10 mouse cellular contexts compared by ENCODE assay signal in genomic region chr1:136951946-136952531, GRCm38 (mm10). TPM values are rescaled to one million over a fixed set of nuclear protein-coding genes. Genes with fewer than 3 reads are reported as not detected.
A peak's percentile ranks its signal among the peaks of the same experiment; 100 is the strongest.
DNase-seq lines count a peak whose midpoint lies in the region; ATAC-seq and TF ChIP-seq lines count a peak whose summit lies in the region.
"Had no signal": no experiment of that assay in that cellular context is flagged by ENCODE, and none has a peak within 500 bp of the region (broad histone marks: within the 10 kb centered on the region; RNA-seq: fewer than 3 reads in every experiment).

No protein-coding gene starts in this region.

- peak overlapping the region; percentile 58 for H3K4me2 ChIP-seq in lung, embryonic 16.5 days (ENCODE audit: low read depth, low read length)
- peak overlapping the region; percentile 42; the same call in 1 of the 2 replicates for H3K4me2 ChIP-seq in forebrain, postnatal 0 days (ENCODE audit: low read depth)
- H3K4me2 ChIP-seq in limb, embryonic 15.5 days = peak overlapping the region; percentile 63
- H3K4me2 ChIP-seq in stomach, embryonic 14.5 days (replicated peaks; ENCODE audit: low read depth, low read length) = peak overlapping the region; percentile 45; the same call in 1 of the 2 replicates

- H3K36me3 ChIP-seq in lung, embryonic 16.5 days (ENCODE audit: control insufficient read depth, insufficient read depth, low read length) = no peaks in the 10 kb centered on the region
- no peaks in the 10 kb centered on the region for H3K36me3 ChIP-seq in forebrain, postnatal 0 days (ENCODE audit: insufficient read depth)
- H3K36me3 ChIP-seq in limb, embryonic 15.5 days = no peaks in the 10 kb centered on the region
- no peaks in the 10 kb centered on the region for H3K36me3 ChIP-seq in stomach, embryonic 14.5 days (ENCODE audit: control insufficient read depth, insufficient read depth, low read length)

- H3K27me3 ChIP-seq in lung, embryonic 16.5 days (ENCODE audit: control insufficient read depth, insufficient read depth, low read depth, low read length) = peaks cover 82% of the 10 kb centered on the region
- peaks cover 81% of the 10 kb centered on the region for H3K27me3 ChIP-seq in forebrain, postnatal 0 days (ENCODE audit: insufficient read depth, low read length)
- peaks cover 80% of the 10 kb centered on the region for H3K27me3 ChIP-seq in limb, embryonic 15.5 days
- H3K27me3 ChIP-seq in stomach, embryonic 14.5 days (ENCODE audit: control insufficient read depth, insufficient read depth, low read length) = peaks cover 52% of the 10 kb centered on the region

- H3K9me3 ChIP-seq in lung, embryonic 16.5 days (ENCODE audit: control insufficient read depth, low read length) = no peaks in the 10 kb centered on the region
- H3K9me3 ChIP-seq in forebrain, postnatal 0 days (ENCODE audit: low read length) = no peaks in the 10 kb centered on the region
- no peaks in the 10 kb centered on the region for H3K9me3 ChIP-seq in limb, embryonic 15.5 days
- H3K9me3 ChIP-seq in stomach, embryonic 14.5 days (ENCODE audit: control insufficient read depth, low read depth, low read length) = no peaks in the 10 kb centered on the region

- H3K9ac ChIP-seq in lung, embryonic 16.5 days (ENCODE audit: low read length) = no peak overlapping the region
- no peak overlapping the region for H3K9ac ChIP-seq in forebrain, postnatal 0 days
- H3K9ac ChIP-seq in limb, embryonic 15.5 days = no peak overlapping the region
- H3K9ac ChIP-seq in stomach, embryonic 14.5 days (replicated peaks; ENCODE audit: low read depth, low read length) = no peak overlapping the region

- no peak for DNase-seq in lung, postnatal 14 days
- DNase-seq in forebrain, postnatal 0 days = no peak
- DNase-seq in gastrocnemius, postnatal 25 days = no peak
- no peak for DNase-seq in ovary, postnatal 36 days (ENCODE audit: low spot score)
- DNase-seq in urinary bladder, postnatal 10 days (ENCODE audit: low spot score) = no peak

- 4% methylated on average over 18 of the region's 21 CpGs for WGBS in lung, embryonic 16.5 days
- WGBS in forebrain, postnatal 0 days = 2% methylated on average over 17 of the region's 21 CpGs
- WGBS in limb, embryonic 15.5 days = 1% methylated on average over 21 of the region's 21 CpGs
- WGBS in stomach, embryonic 14.5 days = 5% methylated on average over 19 of the region's 21 CpGs

- no peak overlapping the region for H3K27ac ChIP-seq in lung, embryonic 16.5 days (ENCODE audit: low read length)
- no peak overlapping the region for H3K27ac ChIP-seq in forebrain, postnatal 0 days (ENCODE audit: low read depth, low read length)
- no peak overlapping the region for H3K27ac ChIP-seq in limb, embryonic 15.5 days
- no peak overlapping the region for H3K27ac ChIP-seq in stomach, embryonic 14.5 days (ENCODE audit: low read length)

- no peak for ATAC-seq in lung, embryonic 16.5 days (ENCODE audit: low read depth)
- no peak for ATAC-seq in forebrain, postnatal 0 days
- ATAC-seq in limb, embryonic 15.5 days (ENCODE audit: insufficient number of reproducible peaks, low FRiP score, low TSS enrichment, low read depth) = no peak
- ATAC-seq in stomach, embryonic 14.5 days (ENCODE audit: insufficient number of reproducible peaks, insufficient read depth, low FRiP score, low read depth) = no peak

- H3K4me1 ChIP-seq in lung, embryonic 16.5 days (replicated peaks; ENCODE audit: control insufficient read depth, insufficient read depth, low read length) = peaks cover 25% of the 10 kb centered on the region
- peaks cover 12% of the 10 kb centered on the region for H3K4me1 ChIP-seq in forebrain, postnatal 0 days (ENCODE audit: insufficient read depth)
- peaks cover 37% of the 10 kb centered on the region for H3K4me1 ChIP-seq in limb, embryonic 15.5 days
- H3K4me1 ChIP-seq in stomach, embryonic 14.5 days (ENCODE audit: control insufficient read depth, insufficient read depth, low read length) = peaks cover 11% of the 10 kb centered on the region

- no peak for TF ChIP-seq CTCF in forebrain, postnatal 0 days (IDR thresholded peaks at IDR 0.05; ENCODE audit: low read depth)

- H3K4me3 ChIP-seq in lung, embryonic 16.5 days (ENCODE audit: low read length) = peak overlapping the region; percentile 43
- peak overlapping the region; percentile 20; the same call in 1 of the 2 replicates for H3K4me3 ChIP-seq in forebrain, postnatal 0 days (ENCODE audit: low read depth, low read length)
- peak overlapping the region; percentile 32 for H3K4me3 ChIP-seq in limb, embryonic 15.5 days
- peak overlapping the region; percentile 29; the same call in 1 of the 2 replicates for H3K4me3 ChIP-seq in stomach, embryonic 14.5 days (ENCODE audit: low read depth, low read length)

RNA-seq across cellular contexts. Expression of gene Nr5a2, which starts 8.2 kb away (rescaled TPM):
- 2.3 and 2.5 TPM in 2 replicates for polyA plus RNA-seq in lung, embryonic 16.5 days (2015; fragmentation: Nextera tagmentation; extraction: Ambion mirVana)
- 0.54 and 0.57 TPM in 2 replicates for total RNA-seq in forebrain, postnatal 0 days (2014; rRNA removed)
- 0.13 TPM in 2 replicates for polyA plus RNA-seq in forebrain, postnatal 0 days (2015; fragmentation: Nextera tagmentation; extraction: Ambion mirVana)
- 0.82 and 1.1 TPM in 2 replicates for polyA plus RNA-seq in limb, embryonic 15.5 days (2015; fragmentation: Nextera tagmentation; extraction: Ambion mirVana)
- 1.4 and 3.5 TPM in 2 replicates for polyA plus RNA-seq in stomach, embryonic 14.5 days (2014; fragmentation: Nextera tagmentation; extraction: Ambion mirVana)
- total RNA-seq in gastrocnemius, postnatal 25 days (2021) = under 1 TPM; 0.29 to 0.61 TPM
- total RNA-seq: layer of hippocampus, postnatal 10 days had no signal
- polyA plus RNA-seq: cortical plate, adult 2 months had no signal
